Mouse (Mus musculus): ENCODE results near the gene Mansc4. TPM values are rescaled to one million over a fixed set of nuclear protein-coding genes. Genes with fewer than 3 reads are reported as not detected.

Gene Mansc4
- total and polyA plus RNA-seq, 3 experiments = not detected

DNA sequence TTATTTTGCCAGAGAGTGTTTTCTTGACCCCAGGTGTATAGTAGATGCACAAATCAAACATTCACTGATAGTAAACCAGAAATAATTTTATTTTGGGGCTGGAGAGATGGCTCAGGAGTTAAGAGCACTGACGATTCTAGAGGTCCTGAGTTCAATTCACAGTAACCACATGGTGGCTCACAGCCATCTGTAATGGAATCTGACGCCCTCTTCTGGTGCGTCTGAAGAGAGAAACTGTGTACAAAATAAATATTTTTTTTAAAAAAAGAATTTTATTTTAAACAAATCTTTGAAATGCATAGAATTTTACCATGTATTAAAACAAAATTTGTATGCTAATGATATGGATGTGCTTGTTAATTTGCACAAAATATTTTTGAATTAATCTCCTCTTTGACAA lies 1.7 kb upstream of the Mansc4 start:
- peaks cover 38% of the 10 kb centered on the region for H3K36me3 ChIP-seq (replicated peaks)
- DNase-seq (ENCODE audit: low spot score) (no peak), ATAC-seq (ENCODE audit: extremely low read depth, insufficient number of reproducible peaks, low FRiP score, poor library complexity, severe bottlenecking) (no peak)
- H3K4me3 ChIP-seq (ENCODE audit: low read depth, low read length) = no peak overlapping the region
- no peak for TF ChIP-seq POLR2AphosphoS5 (IDR thresholded peaks at IDR 0.05; ENCODE audit: insufficient replicate concordance, low read depth, low read length)
- no peak for TF ChIP-seq GATA2 (IDR thresholded peaks at IDR 0.05; ENCODE audit: borderline replicate concordance, low read depth, low read length)
- TF ChIP-seq CTCF (IDR thresholded peaks at IDR 0.05; ENCODE audit: low read depth, low read length) = no peak
- TF ChIP-seq TAL1 (conservative IDR thresholded peaks at IDR 0.05; ENCODE audit: low read depth, low read length) = no peak
- no peak for TF ChIP-seq GATA1 (IDR thresholded peaks at IDR 0.05; ENCODE audit: borderline replicate concordance, low read length)
- no peaks in the 10 kb centered on the region for H3K27me3 ChIP-seq (ENCODE audit: insufficient read depth, low read length)
- H3K9me3 ChIP-seq (replicated peaks) = no peaks in the 10 kb centered on the region
- H3K4me1 ChIP-seq (ENCODE audit: insufficient read depth, low read depth, low read length) = peaks cover 27% of the 10 kb centered on the region

DNA sequence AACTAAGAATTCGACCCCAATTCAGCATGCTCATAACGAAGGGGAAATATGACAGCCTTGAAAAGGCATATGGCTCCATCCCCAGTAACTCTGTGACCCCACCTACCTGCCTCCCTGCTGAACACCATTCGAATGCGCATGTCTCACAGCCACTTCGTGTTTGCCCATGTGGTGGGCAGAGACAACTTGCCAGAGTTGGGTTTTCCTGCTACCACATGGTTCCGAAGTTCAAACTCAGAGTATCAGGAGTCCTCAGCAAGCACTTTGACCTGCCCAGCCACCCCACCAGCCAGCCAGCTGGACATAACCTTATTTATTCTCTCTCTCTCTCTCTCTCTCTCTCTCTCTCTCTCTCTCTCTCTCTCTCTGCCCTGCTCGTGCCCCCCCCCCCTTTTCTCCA lies 904 bp upstream of the Mansc4 start:
- DNase-seq (ENCODE audit: low spot score) = no peak
- Histone ChIP-seq H3K36me3 (replicated peaks) (peaks cover 38% of the 10 kb centered on the region), H3K9me3 (replicated peaks) (no peaks in the 10 kb centered on the region), H3K4me1 (ENCODE audit: insufficient read depth, low read depth, low read length) (peaks cover 21% of the 10 kb centered on the region), H3K27me3 (ENCODE audit: insufficient read depth, low read length) (no peaks in the 10 kb centered on the region), H3K4me3 (ENCODE audit: low read depth, low read length) (no peak overlapping the region)
- TF ChIP-seq CTCF (IDR thresholded peaks at IDR 0.05; ENCODE audit: low read depth, low read length) = no peak
- TF ChIP-seq TAL1 (conservative IDR thresholded peaks at IDR 0.05; ENCODE audit: low read depth, low read length) = no peak
- no peak for TF ChIP-seq GATA2 (IDR thresholded peaks at IDR 0.05; ENCODE audit: borderline replicate concordance, low read depth, low read length)
- no peak for TF ChIP-seq POLR2AphosphoS5 (IDR thresholded peaks at IDR 0.05; ENCODE audit: insufficient replicate concordance, low read depth, low read length)
- TF ChIP-seq GATA1 (IDR thresholded peaks at IDR 0.05; ENCODE audit: borderline replicate concordance, low read length) = no peak
- ATAC-seq (ENCODE audit: extremely low read depth, insufficient number of reproducible peaks, low FRiP score, poor library complexity, severe bottlenecking) = no peak

DNA sequence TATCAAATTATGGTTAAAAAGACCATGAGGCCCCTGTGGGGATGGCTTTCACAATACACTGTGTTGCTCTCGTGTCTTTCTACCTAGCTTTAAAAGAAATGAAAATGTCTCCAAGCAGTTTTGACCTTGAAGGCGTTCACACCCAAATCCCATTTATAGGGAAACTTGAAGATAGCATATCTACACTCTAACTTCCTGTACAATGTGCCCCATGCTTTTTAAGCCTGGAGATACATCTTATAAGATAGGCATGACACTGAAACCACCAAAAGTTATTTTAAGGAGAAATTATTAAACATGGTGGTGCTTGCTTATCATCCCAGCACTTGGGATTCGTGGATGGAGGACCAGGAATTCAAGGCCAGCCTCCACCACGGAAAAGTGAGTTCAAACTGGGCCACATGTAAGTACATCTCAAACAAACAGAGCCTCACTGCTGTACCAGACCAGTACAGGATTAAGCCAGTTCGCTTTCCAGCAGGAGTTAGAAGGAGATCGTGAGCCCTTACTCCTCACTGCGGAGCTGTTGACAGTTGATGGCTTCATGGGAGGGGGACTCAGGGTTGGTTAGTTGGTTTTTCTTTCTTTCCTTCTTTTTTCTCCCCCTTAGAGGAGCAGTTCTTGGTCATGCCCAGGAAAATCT lies 1.3 kb downstream of the Mansc4 start:
- Histone ChIP-seq H3K27me3 (ENCODE audit: insufficient read depth, low read length) (no peaks in the 10 kb centered on the region), H3K9me3 (replicated peaks) (no peaks in the 10 kb centered on the region), H3K4me3 (ENCODE audit: low read depth, low read length) (no peak overlapping the region), H3K36me3 (replicated peaks) (peaks cover 45% of the 10 kb centered on the region), H3K4me1 (ENCODE audit: insufficient read depth, low read depth, low read length) (peaks cover 4% of the 10 kb centered on the region)
- ATAC-seq (ENCODE audit: extremely low read depth, insufficient number of reproducible peaks, low FRiP score, poor library complexity, severe bottlenecking) = no peak
- no peak for DNase-seq (ENCODE audit: low spot score)
- no peak for TF ChIP-seq POLR2AphosphoS5 (IDR thresholded peaks at IDR 0.05; ENCODE audit: insufficient replicate concordance, low read depth, low read length)
- TF ChIP-seq GATA2 (IDR thresholded peaks at IDR 0.05; ENCODE audit: borderline replicate concordance, low read depth, low read length) = no peak
- no peak for TF ChIP-seq TAL1 (conservative IDR thresholded peaks at IDR 0.05; ENCODE audit: low read depth, low read length)
- no peak for TF ChIP-seq CTCF (IDR thresholded peaks at IDR 0.05; ENCODE audit: low read depth, low read length)
- TF ChIP-seq GATA1 (IDR thresholded peaks at IDR 0.05; ENCODE audit: borderline replicate concordance, low read length) = no peak

DNA sequence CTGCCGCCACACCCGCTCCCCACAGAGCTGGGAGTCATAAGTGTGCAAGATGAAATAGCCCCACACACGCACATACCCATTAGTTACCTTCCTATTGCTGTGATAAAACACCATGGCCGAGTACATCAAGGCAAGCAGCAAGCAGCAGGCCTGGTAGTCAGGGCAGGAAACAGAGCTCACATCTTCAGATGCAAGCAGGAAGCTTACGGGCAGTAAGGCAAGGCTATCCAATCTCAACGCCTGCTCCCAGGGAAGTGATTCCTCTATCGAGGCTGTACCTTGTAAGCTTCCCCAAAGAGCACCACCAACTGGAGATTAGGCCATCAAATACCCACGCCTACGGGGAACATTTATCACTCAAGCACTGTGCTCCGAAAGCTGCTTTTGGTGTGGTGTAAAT lies 6.9 kb downstream of the Mansc4 start:
- no peaks in the 10 kb centered on the region for H3K9me3 ChIP-seq (replicated peaks)
- DNase-seq (ENCODE audit: low spot score) = no peak
- H3K36me3 ChIP-seq (replicated peaks) = peaks cover 57% of the 10 kb centered on the region
- TF ChIP-seq GATA2 (IDR thresholded peaks at IDR 0.05; ENCODE audit: borderline replicate concordance, low read depth, low read length) (no peak), TAL1 (conservative IDR thresholded peaks at IDR 0.05; ENCODE audit: low read depth, low read length) (no peak), GATA1 (IDR thresholded peaks at IDR 0.05; ENCODE audit: borderline replicate concordance, low read length) (no peak), POLR2AphosphoS5 (IDR thresholded peaks at IDR 0.05; ENCODE audit: insufficient replicate concordance, low read depth, low read length) (no peak), CTCF (IDR thresholded peaks at IDR 0.05; ENCODE audit: low read depth, low read length) (no peak)
- H3K4me1 ChIP-seq (ENCODE audit: insufficient read depth, low read depth, low read length) = no peaks in the 10 kb centered on the region
- no peaks in the 10 kb centered on the region for H3K27me3 ChIP-seq (ENCODE audit: insufficient read depth, low read length)
- no peak for ATAC-seq (ENCODE audit: extremely low read depth, insufficient number of reproducible peaks, low FRiP score, poor library complexity, severe bottlenecking)
- H3K4me3 ChIP-seq (ENCODE audit: low read depth, low read length) = no peak overlapping the region

DNA sequence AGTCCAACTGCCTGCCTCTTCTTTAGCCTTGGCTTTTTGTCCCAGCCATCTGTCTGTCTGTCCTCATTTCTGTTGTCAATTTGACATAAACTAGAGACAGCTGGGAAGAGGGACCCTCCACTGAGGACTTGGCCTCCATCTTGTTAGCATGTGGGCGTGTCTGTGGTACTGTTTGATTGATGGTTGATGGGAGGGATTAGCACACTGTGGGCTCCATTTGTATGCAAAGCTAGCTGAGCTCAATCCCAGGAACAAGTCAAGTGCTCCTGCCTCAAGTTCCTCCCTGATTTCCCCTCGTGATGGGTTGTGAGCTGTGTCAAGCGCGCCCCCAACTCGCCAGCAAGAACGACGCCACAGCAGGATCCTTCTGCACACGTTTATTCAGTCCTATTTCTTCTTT lies 10.0 kb downstream of the Mansc4 start:
- Histone ChIP-seq H3K4me3 (ENCODE audit: low read depth, low read length) (no peak overlapping the region), H3K27me3 (ENCODE audit: insufficient read depth, low read length) (no peaks in the 10 kb centered on the region), H3K4me1 (ENCODE audit: insufficient read depth, low read depth, low read length) (no peaks in the 10 kb centered on the region), H3K9me3 (replicated peaks) (no peaks in the 10 kb centered on the region), H3K36me3 (replicated peaks) (peaks cover 62% of the 10 kb centered on the region)
- no peak for TF ChIP-seq GATA1 (IDR thresholded peaks at IDR 0.05; ENCODE audit: borderline replicate concordance, low read length)
- no peak for TF ChIP-seq CTCF (IDR thresholded peaks at IDR 0.05; ENCODE audit: low read depth, low read length)
- TF ChIP-seq POLR2AphosphoS5 (IDR thresholded peaks at IDR 0.05; ENCODE audit: insufficient replicate concordance, low read depth, low read length) = no peak
- TF ChIP-seq TAL1 (conservative IDR thresholded peaks at IDR 0.05; ENCODE audit: low read depth, low read length) = no peak
- TF ChIP-seq GATA2 (IDR thresholded peaks at IDR 0.05; ENCODE audit: borderline replicate concordance, low read depth, low read length) = no peak
- no peak for ATAC-seq (ENCODE audit: extremely low read depth, insufficient number of reproducible peaks, low FRiP score, poor library complexity, severe bottlenecking)
- no peak for DNase-seq (ENCODE audit: low spot score)

DNA sequence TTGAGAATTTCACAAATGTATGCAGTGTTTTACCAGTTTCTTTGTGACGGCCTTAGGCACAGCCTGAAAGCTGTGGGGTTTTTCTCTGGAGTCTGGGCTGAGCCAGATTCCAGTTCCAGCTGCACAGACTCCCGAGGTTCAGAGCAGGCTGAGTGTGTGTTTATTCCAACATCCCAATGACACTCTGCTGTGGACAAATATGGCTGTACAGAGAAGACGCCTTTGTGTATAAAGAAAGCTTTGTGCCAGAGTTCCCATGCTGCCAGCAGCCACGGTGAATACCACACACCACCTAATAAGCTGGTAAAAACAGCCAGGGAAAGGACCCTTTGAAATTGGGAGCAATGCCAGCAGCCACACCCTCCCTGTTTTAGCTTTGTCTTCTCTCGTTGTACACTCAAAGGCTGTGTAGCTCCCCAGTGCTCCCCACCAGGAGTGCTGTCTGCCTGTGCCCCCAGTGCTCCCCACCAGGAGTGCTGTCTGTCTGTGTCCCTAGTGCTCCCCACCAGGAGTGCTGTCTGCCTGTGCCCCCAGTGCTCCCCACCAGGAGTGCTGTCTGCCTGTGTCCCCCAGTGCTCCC lies 10.9 kb downstream of the Mansc4 start:
- TF ChIP-seq GATA2 (IDR thresholded peaks at IDR 0.05; ENCODE audit: borderline replicate concordance, low read depth, low read length) = no peak
- no peak for TF ChIP-seq GATA1 (IDR thresholded peaks at IDR 0.05; ENCODE audit: borderline replicate concordance, low read length)
- no peak for TF ChIP-seq CTCF (IDR thresholded peaks at IDR 0.05; ENCODE audit: low read depth, low read length)
- TF ChIP-seq TAL1 (conservative IDR thresholded peaks at IDR 0.05; ENCODE audit: low read depth, low read length) = no peak
- TF ChIP-seq POLR2AphosphoS5 (IDR thresholded peaks at IDR 0.05; ENCODE audit: insufficient replicate concordance, low read depth, low read length) = no peak
- H3K9me3 ChIP-seq (replicated peaks) = no peaks in the 10 kb centered on the region
- H3K36me3 ChIP-seq (replicated peaks) = peaks cover 64% of the 10 kb centered on the region
- H3K4me1 ChIP-seq (ENCODE audit: insufficient read depth, low read depth, low read length) = no peaks in the 10 kb centered on the region
- H3K4me3 ChIP-seq (ENCODE audit: low read depth, low read length) = no peak overlapping the region
- ATAC-seq (ENCODE audit: extremely low read depth, insufficient number of reproducible peaks, low FRiP score, poor library complexity, severe bottlenecking) (no peak), DNase-seq (ENCODE audit: low spot score) (no peak)
- no peaks in the 10 kb centered on the region for H3K27me3 ChIP-seq (ENCODE audit: insufficient read depth, low read length)

Measured in G1E (cell line).